17 mouse cellular contexts compared by ENCODE assay signal in the genomic region with DNA sequence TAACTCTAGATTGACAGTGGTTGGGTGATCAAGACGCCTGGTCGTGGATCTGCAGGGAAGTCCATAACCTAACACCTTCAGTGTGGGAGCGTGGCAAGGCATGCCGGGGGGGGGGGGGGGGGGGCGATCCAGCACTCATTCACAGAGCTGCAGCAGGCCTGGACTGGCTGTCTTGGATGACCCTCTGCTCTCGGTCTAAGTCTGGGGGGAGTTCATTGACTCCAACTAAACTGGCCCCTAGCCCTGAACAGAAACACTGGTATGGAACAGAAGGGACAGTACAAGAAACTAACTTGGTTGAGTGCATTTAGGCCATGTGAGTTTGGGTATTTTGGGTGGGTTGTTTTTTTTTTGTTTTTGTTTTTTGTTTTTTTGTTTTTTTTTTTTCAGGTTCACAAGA. TPM values are rescaled to one million over a fixed set of nuclear protein-coding genes. Genes with fewer than 3 reads are reported as not detected.
"Had no signal": no experiment of that assay in that cellular context is flagged by ENCODE, and none has a peak within 500 bp of the region (broad histone marks: within the 10 kb centered on the region; RNA-seq: fewer than 3 reads in every experiment).

No protein-coding gene starts in this region.

- H3K36me3 ChIP-seq: lung, embryonic 15.5 days; midbrain, embryonic 13.5 days; midbrain, embryonic 15.5 days; neural tube, embryonic 13.5 days; stomach, embryonic 15.5 days had no signal

- H3K27ac ChIP-seq: lung, embryonic 15.5 days; macrophage; midbrain, embryonic 13.5 days; midbrain, embryonic 15.5 days; neural tube, embryonic 13.5 days; stomach, embryonic 15.5 days; stomach, postnatal 0 days had no signal

- H3K9ac ChIP-seq: liver, postnatal 0 days; lung, embryonic 15.5 days; midbrain, embryonic 13.5 days; midbrain, embryonic 15.5 days; neural tube, embryonic 13.5 days; stomach, embryonic 15.5 days had no signal

- H3K9me3 ChIP-seq: lung, embryonic 15.5 days; megakaryocyte, embryonic 14.5 days; midbrain, embryonic 13.5 days; midbrain, embryonic 15.5 days; neural tube, embryonic 13.5 days; stomach, embryonic 15.5 days had no signal

- H3K4me1 ChIP-seq: lung, embryonic 15.5 days; megakaryocyte, embryonic 14.5 days; midbrain, embryonic 13.5 days; midbrain, embryonic 15.5 days; neural tube, embryonic 13.5 days; stomach, embryonic 15.5 days had no signal

- H3K27me3 ChIP-seq: lung, embryonic 15.5 days; midbrain, embryonic 15.5 days; neural tube, embryonic 13.5 days; stomach, embryonic 15.5 days had no signal

- H3K4me2 ChIP-seq: lung, embryonic 15.5 days; midbrain, embryonic 11.5 days; midbrain, embryonic 13.5 days; midbrain, embryonic 15.5 days; neural tube, embryonic 13.5 days; stomach, embryonic 15.5 days had no signal

- DNase-seq: lung, adult 2 months; lung, postnatal 14 days; right cerebral cortex, postnatal 14 days; thymus, adult 2 months; thymus, postnatal 25 days; thymus, postnatal 4 days had no signal

- H3K4me3 ChIP-seq: lung, embryonic 15.5 days; megakaryocyte, embryonic 14.5 days; midbrain, embryonic 13.5 days; midbrain, embryonic 15.5 days; neural tube, embryonic 13.5 days; stomach, embryonic 15.5 days had no signal

- ATAC-seq: lung, postnatal 0 days; midbrain, embryonic 13.5 days; midbrain, embryonic 15.5 days had no signal

RNA-seq across cellular contexts. Expression of a gene that starts 16.3 kb away (rescaled TPM):
- polyA plus RNA-seq: macrophage; midbrain, embryonic 11.5 days; midbrain, embryonic 13.5 days had no signal
